In genomic region chr2:112491629-112492028, GRCm38 (mm10) we compare ENCODE assay signal across 16 mouse cellular contexts. TPM values are rescaled to one million over a fixed set of nuclear protein-coding genes. Genes with fewer than 3 reads are reported as not detected.
A peak's percentile ranks its signal among the peaks of the same experiment; 100 is the strongest.
DNase-seq lines count a peak whose midpoint lies in the region; ATAC-seq lines count a peak whose summit lies in the region.
"Had no signal": no experiment of that assay in that cellular context is flagged by ENCODE, and none has a peak within 500 bp of the region (broad histone marks: within the 10 kb centered on the region; RNA-seq: fewer than 3 reads in every experiment).

No protein-coding gene starts in this region.

- no peaks in the 10 kb centered on the region for H3K36me3 ChIP-seq in heart, embryonic 14.5 days (ENCODE audit: control insufficient read depth, insufficient read depth, low read length)
- H3K36me3 ChIP-seq in heart, embryonic 12.5 days = no peaks in the 10 kb centered on the region
- H3K36me3 ChIP-seq in lung, embryonic 16.5 days (ENCODE audit: control insufficient read depth, insufficient read depth, low read length) = no peaks in the 10 kb centered on the region

- no peak for ATAC-seq in heart, embryonic 14.5 days (ENCODE audit: insufficient number of reproducible peaks, insufficient read depth, low FRiP score, low read depth)
- ATAC-seq in heart, embryonic 12.5 days (ENCODE audit: insufficient number of reproducible peaks, low FRiP score) = no peak
- ATAC-seq in lung, embryonic 16.5 days (ENCODE audit: low read depth) = no peak

- peak overlapping the region; percentile 99; the same call in 1 of the 2 replicates for H3K9ac ChIP-seq in heart, embryonic 14.5 days (ENCODE audit: low read length)
- no peak overlapping the region for H3K9ac ChIP-seq in heart, embryonic 12.5 days
- H3K9ac ChIP-seq in lung, embryonic 16.5 days (ENCODE audit: low read length) = peak overlapping the region; percentile 100; the same call in 1 of the 2 replicates

- DNase-seq in lung, postnatal 4 days = no peak
- DNase-seq in R1 (ENCODE audit: low read depth, low spot score) = peak; percentile 42
- DNase-seq in retina, embryonic 14.5 days (ENCODE audit: low spot score) = peak; percentile 19
- DNase-seq in layer of hippocampus, postnatal 36 days = no peak
- no peak for DNase-seq in embryo, embryonic 10.5 days (ENCODE audit: low spot score)
- DNase-seq: heart, postnatal 14 days; kidney, adult 11 months; right cerebral cortex, postnatal 4 days had no signal

- peak overlapping the region; percentile 85; the same call in 1 of the 2 replicates for H3K4me2 ChIP-seq in heart, embryonic 14.5 days (ENCODE audit: low read length)
- H3K4me2 ChIP-seq in heart, embryonic 12.5 days = no peak overlapping the region
- peak overlapping the region; percentile 85; the same call in 1 of the 2 replicates for H3K4me2 ChIP-seq in lung, embryonic 16.5 days (ENCODE audit: low read depth, low read length)

- H3K9me3 ChIP-seq in heart, embryonic 14.5 days (ENCODE audit: control insufficient read depth, low read length) = no peaks in the 10 kb centered on the region
- H3K9me3 ChIP-seq in heart, embryonic 12.5 days (replicated peaks) = no peaks in the 10 kb centered on the region
- H3K9me3 ChIP-seq in lung, embryonic 16.5 days (ENCODE audit: control insufficient read depth, low read length) = no peaks in the 10 kb centered on the region

- no peaks in the 10 kb centered on the region for H3K27me3 ChIP-seq in heart, embryonic 14.5 days (ENCODE audit: control insufficient read depth, insufficient read depth, low read length)
- H3K27me3 ChIP-seq in heart, embryonic 12.5 days (replicated peaks) = no peaks in the 10 kb centered on the region
- no peaks in the 10 kb centered on the region for H3K27me3 ChIP-seq in lung, embryonic 16.5 days (ENCODE audit: control insufficient read depth, insufficient read depth, low read depth, low read length)

- no peak overlapping the region for H3K4me3 ChIP-seq in heart, embryonic 14.5 days (ENCODE audit: control insufficient read depth in 1 of 2, insufficient read depth in 1 of 2, low read depth in 1 of 2, low read length in 2 of 2)
- no peak overlapping the region for H3K4me3 ChIP-seq in heart, embryonic 12.5 days
- no peak overlapping the region for H3K4me3 ChIP-seq in lung, embryonic 16.5 days (ENCODE audit: low read length)

- whole genome bisulfite sequencing in heart, embryonic 14.5 days = 82% methylated on average over 5 of the region's 5 CpGs
- WGBS in heart, embryonic 12.5 days = 77% methylated on average over 5 of the region's 5 CpGs
- 61% methylated on average over 5 of the region's 5 CpGs for whole genome bisulfite sequencing in lung, embryonic 16.5 days

- peaks cover 2 to 3% of the 10 kb centered on the region in 2 experiments; a peak in 1 of 4 replicates for H3K4me1 ChIP-seq in heart, embryonic 14.5 days (ENCODE audit: control insufficient read depth in 2 of 2, insufficient read depth in 2 of 2, low read length in 2 of 2)
- H3K4me1 ChIP-seq in heart, embryonic 12.5 days (replicated peaks) = peaks cover 6% of the 10 kb centered on the region
- peaks cover 10% of the 10 kb centered on the region; the same call in 1 of the 2 replicates for H3K4me1 ChIP-seq in lung, embryonic 16.5 days (replicated peaks; ENCODE audit: control insufficient read depth, insufficient read depth, low read length)

- H3K27ac ChIP-seq in heart, embryonic 14.5 days (replicated peaks in 1 of 2; ENCODE audit: control insufficient read depth in 1 of 2, insufficient read depth in 1 of 2, low read depth in 2 of 2, low read length in 2 of 2) = no peak overlapping the region
- H3K27ac ChIP-seq in heart, embryonic 12.5 days (ENCODE audit: poor library complexity, severe bottlenecking) = no peak overlapping the region
- H3K27ac ChIP-seq in lung, embryonic 16.5 days (ENCODE audit: low read length) = no peak overlapping the region; the same call in 1 of the 2 replicates

RNA-seq across cellular contexts. Expression of gene Aven, which starts 1.1 kb away (rescaled TPM):
- 6.0 and 8.3 TPM in 2 replicates for polyA plus RNA-seq in heart, embryonic 14.5 days (2014; fragmentation: Nextera tagmentation; extraction: Ambion mirVana)
- 11.7 and 12.1 TPM in 2 replicates for polyA plus RNA-seq in heart, embryonic 12.5 days (2016; fragmentation: Nextera tagmentation; extraction: Ambion mirVana)
- 4.4 and 4.6 TPM in 2 replicates for polyA plus RNA-seq in lung, embryonic 16.5 days (2015; fragmentation: Nextera tagmentation; extraction: Ambion mirVana)
- 10 to 100 TPM in 1 of 2 experiments, 1 to 10 TPM in 1; 9.7 to 10.6 TPM for total RNA-seq in layer of hippocampus, postnatal 36 days (2021)

RNA-seq across cellular contexts. Expression of gene Chrm5, which starts 11.1 kb away (rescaled TPM):
- not detected in 2 replicates for polyA plus RNA-seq in heart, embryonic 14.5 days (2014; fragmentation: Nextera tagmentation; extraction: Ambion mirVana)
- not detected in 2 replicates for polyA plus RNA-seq in heart, embryonic 12.5 days (2016; fragmentation: Nextera tagmentation; extraction: Ambion mirVana)
- 0.09 and 0.18 TPM in 2 replicates for polyA plus RNA-seq in lung, embryonic 16.5 days (2015; fragmentation: Nextera tagmentation; extraction: Ambion mirVana)
- total RNA-seq in layer of hippocampus, postnatal 36 days (2021) = 1 to 10 TPM; 6.6 to 8.8 TPM
- total RNA-seq: adrenal gland, postnatal 14 days; heart, postnatal 14 days had no signal
- polyA plus RNA-seq: CD4-positive, CD25-positive, alpha-beta regulatory T cell, adult 4 months; erythroblast, embryonic 14.5 days; gonadal fat pad, adult 2 months; stomach, embryonic 14.5 days had no signal

RNA-seq across cellular contexts. Expression of gene Emc7, which starts 36.8 kb away (rescaled TPM):
- 18.1 and 20.1 TPM in 2 replicates for polyA plus RNA-seq in heart, embryonic 14.5 days (2014; fragmentation: Nextera tagmentation; extraction: Ambion mirVana)
- 18.5 and 18.8 TPM in 2 replicates for polyA plus RNA-seq in heart, embryonic 12.5 days (2016; fragmentation: Nextera tagmentation; extraction: Ambion mirVana)
- 20.3 and 21.5 TPM in 2 replicates for polyA plus RNA-seq in lung, embryonic 16.5 days (2015; fragmentation: Nextera tagmentation; extraction: Ambion mirVana)
- 10 to 100 TPM; 44.5 to 45.3 TPM for total RNA-seq in layer of hippocampus, postnatal 36 days (2021)

Comparison
In these comparisons a context has a peak if more than half of its experiments do, and no peak if none do; other contexts are left out.
1. DNase-seq: peak in R1 (single experiment) and retina, embryonic 14.5 days (single experiment); none in lung, postnatal 4 days (0 of 2), layer of hippocampus, postnatal 36 days (0 of 2) and embryo, embryonic 10.5 days (single experiment).